ENCODE assay signal across 24 mouse cellular contexts in the genomic region with DNA sequence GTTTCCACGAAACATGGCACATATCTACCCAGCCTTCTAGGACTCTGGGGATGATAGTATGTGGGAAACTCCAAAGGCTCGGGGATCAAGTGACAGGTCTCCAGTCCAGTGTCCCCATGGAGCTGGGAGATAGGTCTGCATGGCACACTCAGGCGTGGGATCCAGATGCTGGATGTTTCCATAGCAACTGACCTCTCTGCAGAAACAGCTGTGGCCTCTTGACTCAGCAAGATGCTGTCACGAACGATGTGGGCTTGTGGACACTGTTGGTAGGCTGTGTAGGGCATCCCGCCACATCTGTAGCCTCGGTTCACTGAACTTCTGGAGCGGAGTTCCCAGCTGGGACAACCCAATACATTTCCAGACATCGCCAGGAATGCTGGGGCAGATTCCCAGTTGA. TPM values are rescaled to one million over a fixed set of nuclear protein-coding genes. Genes with fewer than 3 reads are reported as not detected.
DNase-seq lines count a peak whose midpoint lies in the region; ATAC-seq lines count a peak whose summit lies in the region.
"Had no signal": no experiment of that assay in that cellular context is flagged by ENCODE, and none has a peak within 500 bp of the region (broad histone marks: within the 10 kb centered on the region; RNA-seq: fewer than 3 reads in every experiment).

No protein-coding gene starts in this region.

- no peak overlapping the region for H3K4me2 ChIP-seq in limb, embryonic 11.5 days (ENCODE audit: low read depth, severe bottlenecking)
- H3K4me2 ChIP-seq: embryonic facial prominence, embryonic 13.5 days; forebrain, embryonic 12.5 days; forebrain, embryonic 15.5 days; heart, embryonic 12.5 days; heart, embryonic 15.5 days; hindbrain, embryonic 12.5 days; intestine, embryonic 15.5 days had no signal

- 70% methylated on average over 9 of the region's 9 CpGs for WGBS in limb, embryonic 11.5 days
- WGBS in limb, embryonic 10.5 days: 73% methylated on average over 9 of the region's 9 CpGs

- peak; percentile 44 for DNase-seq in embryo, embryonic 10 days (ENCODE audit: low spot score)
- no peak for DNase-seq in embryo, embryonic 9.5 days (ENCODE audit: extremely low spot score)
- no peak for DNase-seq in limb, embryonic 11.5 days (ENCODE audit: low spot score)
- no peak for DNase-seq in limb, embryonic 10.5 days (ENCODE audit: low spot score)
- peak; percentile 19 for DNase-seq in R1 (ENCODE audit: low read depth, low spot score)
- no peak for DNase-seq in heart, postnatal 25 days (ENCODE audit: low spot score)
- DNase-seq: adrenal gland, postnatal 10 days; adrenal gland, postnatal 36 days; cerebellum, adult 18-20 months; cerebellum, adult 9-10 months; cerebellum, postnatal 14 days; gastrocnemius, postnatal 25 days; heart, adult 18-20 months; heart, postnatal 10 days; heart, postnatal 4 days had no signal

- H3K4me1 ChIP-seq in limb, embryonic 11.5 days (ENCODE audit: control insufficient read depth, insufficient read depth, low read length): peaks cover 7% of the 10 kb centered on the region
- peaks cover 34% of the 10 kb centered on the region for H3K4me1 ChIP-seq in limb, embryonic 10.5 days

- H3K4me3 ChIP-seq in limb, embryonic 11.5 days (ENCODE audit: low read depth, low read length): no peak overlapping the region
- H3K4me3 ChIP-seq in limb, embryonic 10.5 days: no peak overlapping the region
- H3K4me3 ChIP-seq: embryonic facial prominence, embryonic 13.5 days; erythroblast, embryonic 14.5 days; forebrain, embryonic 12.5 days; forebrain, embryonic 15.5 days; heart, embryonic 12.5 days; heart, embryonic 15.5 days; hindbrain, embryonic 12.5 days; intestine, embryonic 15.5 days had no signal

- H3K27ac ChIP-seq in limb, embryonic 11.5 days (replicated peaks; ENCODE audit: low read depth, low read length): no peak overlapping the region
- H3K27ac ChIP-seq in limb, embryonic 10.5 days: no peak overlapping the region
- H3K27ac ChIP-seq: embryonic facial prominence, embryonic 13.5 days; forebrain, embryonic 12.5 days; forebrain, embryonic 15.5 days; heart, embryonic 15.5 days; hindbrain, embryonic 12.5 days; intestine, embryonic 15.5 days had no signal

- H3K9ac ChIP-seq in limb, embryonic 11.5 days (ENCODE audit: low read length): peak overlapping the region; percentile 7; the same call in 1 of the 2 replicates
- H3K9ac ChIP-seq: embryonic facial prominence, embryonic 13.5 days; forebrain, embryonic 12.5 days; forebrain, embryonic 15.5 days; heart, embryonic 12.5 days; heart, embryonic 15.5 days; hindbrain, embryonic 12.5 days; intestine, embryonic 15.5 days had no signal

- no peaks in the 10 kb centered on the region for H3K9me3 ChIP-seq in limb, embryonic 11.5 days (ENCODE audit: control insufficient read depth, low read length)
- H3K9me3 ChIP-seq in limb, embryonic 10.5 days (replicated peaks): no peaks in the 10 kb centered on the region
- H3K9me3 ChIP-seq: embryonic facial prominence, embryonic 13.5 days; forebrain, embryonic 12.5 days; forebrain, embryonic 15.5 days; heart, embryonic 12.5 days; heart, embryonic 15.5 days; hindbrain, embryonic 12.5 days; intestine, embryonic 15.5 days had no signal

- no peaks in the 10 kb centered on the region for H3K36me3 ChIP-seq in limb, embryonic 11.5 days (ENCODE audit: control insufficient read depth, insufficient read depth, low read length)
- no peaks in the 10 kb centered on the region for H3K36me3 ChIP-seq in limb, embryonic 10.5 days
- H3K36me3 ChIP-seq: embryonic facial prominence, embryonic 13.5 days; forebrain, embryonic 12.5 days; forebrain, embryonic 15.5 days; heart, embryonic 12.5 days; heart, embryonic 15.5 days; hindbrain, embryonic 12.5 days; intestine, embryonic 15.5 days had no signal

- no peak for ATAC-seq in limb, embryonic 11.5 days (ENCODE audit: insufficient number of reproducible peaks, low FRiP score, low TSS enrichment, low read depth)
- ATAC-seq: forebrain, embryonic 15.5 days; hindbrain, embryonic 16.5 days; intestine, embryonic 15.5 days had no signal

- H3K27me3 ChIP-seq in limb, embryonic 11.5 days (ENCODE audit: control insufficient read depth, insufficient read depth, low read length): no peaks in the 10 kb centered on the region
- peaks cover 13% of the 10 kb centered on the region for H3K27me3 ChIP-seq in limb, embryonic 10.5 days (ENCODE audit: low read depth, poor library complexity, severe bottlenecking)
- H3K27me3 ChIP-seq: embryonic facial prominence, embryonic 13.5 days; forebrain, embryonic 15.5 days; heart, embryonic 12.5 days; heart, embryonic 15.5 days; hindbrain, embryonic 12.5 days; intestine, embryonic 15.5 days had no signal

- intact Hi-C loops in heart, postnatal 25 days (cut with DNase I): no loop called here

RNA-seq across cellular contexts. Expression of a gene that starts 51.9 kb away (rescaled TPM):
- not detected in 2 replicates for polyA plus RNA-seq in limb, embryonic 11.5 days (2014; fragmentation: Nextera tagmentation; extraction: Ambion mirVana)
- 0.06 TPM in 1 of 2 replicates, not detected in the other for polyA plus RNA-seq in limb, embryonic 10.5 days (2016; fragmentation: Nextera tagmentation; extraction: Ambion mirVana)
- total RNA-seq in heart, postnatal 25 days (2021): 1 to 10 TPM; 5.4 to 5.5 TPM
- polyA plus RNA-seq: erythroblast, embryonic 14.5 days had no signal

Comparison
In these comparisons a context has a peak if more than half of its experiments do, and no peak if none do; other contexts are left out.
1. DNase-seq: peak in embryo, embryonic 10 days (single experiment) and R1 (single experiment); none in embryo, embryonic 9.5 days (single experiment), limb, embryonic 11.5 days (single experiment), limb, embryonic 10.5 days (single experiment) and heart, postnatal 25 days (single experiment).